In the genomic region with DNA sequence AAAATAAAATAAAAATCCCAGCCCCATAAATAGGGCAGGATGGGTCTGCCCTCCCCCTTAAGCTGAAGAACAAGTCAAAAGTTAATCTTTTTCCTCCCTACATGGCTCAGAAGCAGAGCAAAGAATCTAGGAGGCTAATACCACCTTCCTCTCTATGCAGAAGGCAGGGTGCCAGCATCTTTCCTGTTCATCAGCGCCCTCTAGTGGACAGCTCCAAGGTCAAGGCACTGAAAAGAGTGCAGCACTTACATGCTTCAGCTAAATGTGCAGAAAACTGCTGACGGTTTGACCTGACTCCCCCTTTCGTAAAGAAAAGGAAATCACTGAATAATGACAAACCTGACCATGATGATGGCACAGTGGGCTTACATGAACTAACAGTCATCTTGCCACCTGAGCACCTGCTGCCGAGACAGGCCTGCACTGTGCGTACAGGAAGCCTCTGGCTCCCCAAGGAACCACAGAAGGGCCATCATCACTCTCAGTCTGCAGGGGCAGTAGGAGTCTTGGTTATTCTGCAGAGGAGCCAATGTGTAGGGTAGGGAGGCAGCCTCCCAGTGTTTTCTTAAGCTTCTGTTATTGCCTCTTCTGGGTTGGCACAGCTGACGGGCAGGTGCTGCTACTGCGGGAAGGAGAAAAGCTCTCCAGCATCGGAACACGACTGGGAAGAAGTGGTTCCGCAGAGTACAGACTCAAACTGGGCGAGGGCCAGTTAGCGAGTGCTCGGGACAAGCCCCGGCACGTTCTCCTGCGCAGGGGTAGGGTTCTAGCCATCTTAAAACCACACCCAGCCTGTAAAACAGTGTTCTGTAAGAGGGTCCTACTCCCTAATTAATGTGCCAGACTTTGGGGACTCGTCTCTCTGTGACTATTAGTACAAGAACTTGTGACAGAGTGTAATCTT, we compare ENCODE assay signal across 8 mouse cellular contexts.
DNase-seq lines count a peak whose midpoint lies in the region; ATAC-seq lines count a peak whose summit lies in the region.

No protein-coding gene starts in this region.

- DNase-seq in adipocyte (ENCODE audit: low spot score): peak; percentile 73
- peak; percentile 78 to 88 for DNase-seq in cerebellum, postnatal 25 days
- DNase-seq in frontal cortex, postnatal 36 days (ENCODE audit: low spot score in 2 of 2): peak; percentile 79 to 85
- peak; percentile 88 for DNase-seq in induced T-regulatory cell, adult 2 months (ENCODE audit: low read depth)
- peak; percentile 79 to 84 for DNase-seq in left cerebral cortex, adult 18-20 months (ENCODE audit: low spot score in 2 of 2)
- DNase-seq in right cerebral cortex, adult 2 months (ENCODE audit: low spot score in 2 of 2): peak; percentile 88 to 90
- DNase-seq in urinary bladder, postnatal 25 days (ENCODE audit: low spot score): peak; percentile 71

- ATAC-seq in megakaryocyte, adult 5-6 weeks (ENCODE audit: poor library complexity, severe bottlenecking): peak; percentile 84

Comparison
In these comparisons a context has a peak if more than half of its experiments do, and no peak if none do; other contexts are left out.
1. Peak in every context shown above with its lines: DNase-seq and ATAC-seq.